Mouse (Mus musculus): ENCODE data around the gene Slc9a3r1. TPM values are rescaled to one million over a fixed set of nuclear protein-coding genes. Genes with fewer than 3 reads are reported as not detected.

Gene Slc9a3r1
- total and polyA plus RNA-seq, 2 experiments from 2014 or later: 48.5 to 73.9 TPM

- 63% methylated on average over 6 of the region's 6 CpGs for WGBS
- no peak for TF ChIP-seq CTCF (IDR thresholded peaks at IDR 0.05; ENCODE audit: low read depth)
Measured at GRCm38 (mm10) chr11:115179881-115180280, 16.7 kb downstream of the Slc9a3r1 start.

DNA sequence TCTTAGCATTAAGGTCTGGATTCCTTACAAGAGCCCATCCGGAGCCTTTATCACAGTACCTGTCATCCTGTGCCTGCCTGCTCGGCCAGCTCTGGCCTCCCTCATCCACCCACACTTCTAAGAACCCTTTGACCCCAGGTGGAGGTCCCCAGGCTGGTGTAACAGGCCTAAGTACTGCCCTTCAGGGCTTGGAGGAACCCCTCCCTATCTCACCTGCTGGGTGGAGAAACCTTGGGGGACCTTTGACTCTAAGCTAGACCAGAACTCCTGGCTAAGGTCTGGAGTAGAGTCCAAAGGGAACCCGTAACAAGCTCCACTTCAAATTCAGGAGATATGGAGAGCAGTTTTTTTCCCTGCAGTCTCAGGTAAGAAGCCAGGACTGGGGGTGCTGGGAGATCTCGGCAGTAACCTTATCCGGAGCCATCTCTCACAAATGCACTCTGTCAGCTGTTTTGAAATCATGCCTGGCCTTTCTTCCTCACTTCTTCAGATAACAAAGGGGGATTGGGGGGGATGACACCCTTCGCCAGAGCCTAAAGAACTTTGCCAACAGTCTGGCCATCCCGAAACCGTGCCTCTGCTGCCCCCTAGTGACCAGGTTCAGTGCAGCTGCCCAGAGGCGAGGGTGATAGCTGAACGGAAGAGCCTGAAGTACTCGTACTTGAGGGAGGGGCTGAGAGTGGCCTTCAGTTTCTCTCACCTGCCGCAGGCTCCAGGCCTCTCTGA, 18.9 kb downstream of the Slc9a3r1 start:
- H3K27ac ChIP-seq (ENCODE audit: low read depth, low read length): no peak overlapping the region
- no peaks in the 10 kb centered on the region; the same call in 1 of the 2 replicates for H3K36me3 ChIP-seq (ENCODE audit: insufficient read depth)
- no peaks in the 10 kb centered on the region for H3K27me3 ChIP-seq (ENCODE audit: insufficient read depth, low read length)
- no peak overlapping the region for H3K4me2 ChIP-seq (ENCODE audit: low read depth)
- 20% methylated on average over 12 of the region's 12 CpGs for WGBS
- H3K9me3 ChIP-seq (ENCODE audit: low read length): no peaks in the 10 kb centered on the region
- H3K4me1 ChIP-seq (ENCODE audit: insufficient read depth): 0 out of 2 replicates have a peak, but pooled peaks cover 4% of the 10 kb centered on the region
- no peak overlapping the region for H3K9ac ChIP-seq
- no peak for ATAC-seq
- no peak overlapping the region for H3K4me3 ChIP-seq (ENCODE audit: low read depth, low read length)
- TF ChIP-seq CTCF (IDR thresholded peaks at IDR 0.05; ENCODE audit: low read depth): peak; percentile 92
- peak; percentile 83 for DNase-seq

More at GRCm38 (mm10) chr11:115179881-115180280, 16.7 kb downstream of the Slc9a3r1 start:
- H3K4me2 ChIP-seq (ENCODE audit: low read depth): no peak overlapping the region
- no peaks in the 10 kb centered on the region for H3K27me3 ChIP-seq (ENCODE audit: insufficient read depth, low read length)
- no peak overlapping the region for H3K4me3 ChIP-seq (ENCODE audit: low read depth, low read length)
- 0 out of 2 replicates have a peak, but pooled peaks cover 6% of the 10 kb centered on the region for H3K4me1 ChIP-seq (ENCODE audit: insufficient read depth)
- DNase-seq: no peak
- ATAC-seq: no peak
- H3K9ac ChIP-seq: no peak overlapping the region
- H3K27ac ChIP-seq (ENCODE audit: low read depth, low read length): peak overlapping the region; percentile 45; the same call in 1 of the 2 replicates
- H3K9me3 ChIP-seq (ENCODE audit: low read length): no peaks in the 10 kb centered on the region
- H3K36me3 ChIP-seq (ENCODE audit: insufficient read depth): no peaks in the 10 kb centered on the region; the same call in 1 of the 2 replicates

GRCm38 (mm10) chr11:115184973-115185372, 21.8 kb downstream of the Slc9a3r1 start:
- no peak overlapping the region for H3K27ac ChIP-seq (ENCODE audit: low read depth, low read length)
- no peak for ATAC-seq
- H3K4me3 ChIP-seq (ENCODE audit: low read depth, low read length): no peak overlapping the region
- no peak overlapping the region for H3K9ac ChIP-seq
- WGBS: 33% methylated on average over 4 of the region's 4 CpGs
- no peaks in the 10 kb centered on the region for H3K9me3 ChIP-seq (ENCODE audit: low read length)
- DNase-seq: no peak
- no peak overlapping the region for H3K4me2 ChIP-seq (ENCODE audit: low read depth)
- no peak for TF ChIP-seq CTCF (IDR thresholded peaks at IDR 0.05; ENCODE audit: low read depth)
- no peaks in the 10 kb centered on the region for H3K27me3 ChIP-seq (ENCODE audit: insufficient read depth, low read length)
- no peaks in the 10 kb centered on the region; the same call in 1 of the 2 replicates for H3K36me3 ChIP-seq (ENCODE audit: insufficient read depth)
- H3K4me1 ChIP-seq (ENCODE audit: insufficient read depth): no peaks in the 10 kb centered on the region

DNA sequence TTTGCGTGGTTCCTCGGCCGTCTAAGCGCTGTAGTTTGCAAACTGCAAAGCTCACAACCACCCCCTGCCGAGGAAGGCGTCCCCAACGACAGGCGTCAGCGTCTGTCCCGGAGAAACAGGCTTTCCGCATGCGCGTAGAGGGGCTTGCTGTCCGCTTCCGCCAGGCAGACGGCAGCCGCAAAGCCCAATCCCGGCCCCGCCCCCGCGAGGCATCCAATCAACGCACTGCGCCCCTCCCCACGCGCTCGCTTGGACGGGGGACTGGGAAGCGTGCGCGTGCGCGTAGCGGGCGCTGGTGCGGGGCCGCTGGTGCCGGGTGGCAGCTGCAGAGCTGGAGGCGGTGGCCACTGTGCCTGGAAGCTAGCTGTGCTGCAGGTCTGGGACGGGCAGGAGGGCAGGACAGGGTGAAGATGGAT, 24.1 kb downstream of the Slc9a3r1 start, which contains the start of gene Tmem104:
Tmem104 (plus strand) TSS at position 264 of the 416 bp plus-strand sequence.
- TF ChIP-seq CTCF (IDR thresholded peaks at IDR 0.05; ENCODE audit: low read depth): peak; percentile 52

DNA sequence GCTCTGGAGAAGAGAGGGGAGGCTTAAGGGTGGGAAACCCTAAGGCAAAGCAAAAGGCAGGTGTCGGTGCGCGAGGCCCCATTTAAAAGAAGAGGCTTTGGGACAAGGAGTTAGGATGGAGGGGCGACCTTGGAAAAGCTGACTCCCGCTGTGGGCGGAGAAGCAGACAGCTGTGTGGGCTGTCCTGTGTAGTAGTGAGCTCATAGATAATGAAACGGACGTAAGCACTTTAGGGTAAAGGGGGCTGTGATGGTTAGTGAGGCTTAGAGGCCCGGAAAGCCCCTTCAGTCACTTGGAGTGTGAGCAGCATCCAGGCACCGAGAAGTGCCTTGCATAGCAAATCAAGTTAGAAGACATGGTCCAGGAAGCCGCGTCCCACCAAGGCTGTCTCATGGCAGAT, 24.6 kb downstream of the Slc9a3r1 start, which contains the start of gene Nat9:
Nat9 (minus strand) TSS at position 167 of the 400 bp plus-strand sequence.
- WGBS: 10% methylated on average over 12 of the region's 12 CpGs
- Histone ChIP-seq H3K27me3 (ENCODE audit: insufficient read depth, low read length) (no peaks in the 10 kb centered on the region), H3K4me3 (ENCODE audit: low read depth, low read length) (peak within 1 kb of the TSS; percentile 62), H3K27ac (ENCODE audit: low read depth, low read length) (peak within 1 kb of the TSS; percentile 63), H3K4me2 (ENCODE audit: low read depth) (peak within 1 kb of the TSS; percentile 62), H3K9ac (peak within 1 kb of the TSS; percentile 68), H3K4me1 (ENCODE audit: insufficient read depth) (no peaks in the 10 kb centered on the region), H3K9me3 (ENCODE audit: low read length) (no peaks in the 10 kb centered on the region), H3K36me3 (ENCODE audit: insufficient read depth) (peaks cover 7% of the 10 kb centered on the region)
- no peak for DNase-seq
- peak; percentile 25 for ATAC-seq
- no peak for TF ChIP-seq CTCF (IDR thresholded peaks at IDR 0.05; ENCODE audit: low read depth)

More for the DNA sequence above, 24.1 kb downstream of the Slc9a3r1 start, which contains the start of gene Tmem104:
- Histone ChIP-seq H3K27ac (ENCODE audit: low read depth, low read length) (peak within 1 kb of the TSS; percentile 63), H3K27me3 (ENCODE audit: insufficient read depth, low read length) (no peaks in the 10 kb centered on the region), H3K36me3 (ENCODE audit: insufficient read depth) (peaks cover 7% of the 10 kb centered on the region), H3K4me2 (ENCODE audit: low read depth) (peak within 1 kb of the TSS; percentile 62), H3K9me3 (ENCODE audit: low read length) (no peaks in the 10 kb centered on the region), H3K4me1 (ENCODE audit: insufficient read depth) (no peaks in the 10 kb centered on the region), H3K9ac (peak within 1 kb of the TSS; percentile 68), H3K4me3 (ENCODE audit: low read depth, low read length) (peak within 1 kb of the TSS; percentile 62)
- WGBS: under 1% methylated on average over 39 of the region's 39 CpGs
- DNase-seq (peak; percentile 99), ATAC-seq (peak; percentile 99)

DNA sequence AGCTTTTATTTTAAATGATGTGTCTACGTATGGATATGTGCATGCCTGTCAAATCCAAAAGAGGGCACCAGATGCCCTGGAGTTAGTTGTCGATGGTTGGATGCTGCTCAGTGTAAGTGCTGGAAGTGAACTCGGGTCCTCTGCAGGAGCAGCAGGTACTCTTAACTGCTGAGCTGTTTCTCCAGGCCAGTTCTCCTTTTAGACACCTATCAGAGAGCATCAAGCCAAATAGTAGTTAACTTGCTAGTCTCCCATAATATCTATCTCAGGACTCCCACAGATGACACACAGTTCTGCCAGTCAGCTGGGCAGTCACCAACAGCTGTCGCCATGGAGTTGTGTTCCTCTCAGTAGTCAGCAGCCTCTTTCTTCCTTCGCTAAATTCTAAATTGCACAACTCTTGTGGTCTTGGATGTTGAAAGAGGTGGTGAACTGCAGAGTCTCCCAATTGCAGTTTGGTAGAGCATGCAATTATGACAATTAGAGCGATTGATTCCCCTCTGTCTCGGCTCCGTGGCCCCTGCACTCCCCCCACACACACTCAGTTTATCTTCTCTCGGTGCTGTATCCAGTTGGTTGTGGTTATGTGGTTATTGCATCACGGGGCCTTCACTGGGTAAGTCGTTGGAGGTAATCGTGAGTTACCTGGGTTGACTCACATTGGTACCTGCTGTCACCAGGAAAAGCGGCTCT, 25.5 kb downstream of the Slc9a3r1 start:
- Histone ChIP-seq H3K9ac (no peak overlapping the region), H3K27me3 (ENCODE audit: insufficient read depth, low read length) (no peaks in the 10 kb centered on the region), H3K27ac (ENCODE audit: low read depth, low read length) (no peak overlapping the region), H3K4me2 (ENCODE audit: low read depth) (no peak overlapping the region), H3K36me3 (ENCODE audit: insufficient read depth) (peaks cover 7% of the 10 kb centered on the region), H3K4me1 (ENCODE audit: insufficient read depth) (no peaks in the 10 kb centered on the region), H3K9me3 (ENCODE audit: low read length) (no peaks in the 10 kb centered on the region), H3K4me3 (ENCODE audit: low read depth, low read length) (no peak overlapping the region)
- 89% methylated on average over 13 of the region's 13 CpGs for WGBS
- no peak for ATAC-seq
- no peak for TF ChIP-seq CTCF (IDR thresholded peaks at IDR 0.05; ENCODE audit: low read depth)
- no peak for DNase-seq

Data from forebrain, postnatal 0 days (tissue).